Mouse (Mus musculus): Measurements from ENCODE around the gene Abcd1. TPM values are rescaled to one million over a fixed set of nuclear protein-coding genes. Genes with fewer than 3 reads are reported as not detected.

Abcd1 gene
- 1.0 TPM for polyA plus RNA-seq (2014; fragmentation: Illumina TruSeq; extraction: RNeasy Lipid Tissue Mini Kit (QIAGEN cat#74804); ENCODE audit: low read depth, low replicate concordance)

DNA sequence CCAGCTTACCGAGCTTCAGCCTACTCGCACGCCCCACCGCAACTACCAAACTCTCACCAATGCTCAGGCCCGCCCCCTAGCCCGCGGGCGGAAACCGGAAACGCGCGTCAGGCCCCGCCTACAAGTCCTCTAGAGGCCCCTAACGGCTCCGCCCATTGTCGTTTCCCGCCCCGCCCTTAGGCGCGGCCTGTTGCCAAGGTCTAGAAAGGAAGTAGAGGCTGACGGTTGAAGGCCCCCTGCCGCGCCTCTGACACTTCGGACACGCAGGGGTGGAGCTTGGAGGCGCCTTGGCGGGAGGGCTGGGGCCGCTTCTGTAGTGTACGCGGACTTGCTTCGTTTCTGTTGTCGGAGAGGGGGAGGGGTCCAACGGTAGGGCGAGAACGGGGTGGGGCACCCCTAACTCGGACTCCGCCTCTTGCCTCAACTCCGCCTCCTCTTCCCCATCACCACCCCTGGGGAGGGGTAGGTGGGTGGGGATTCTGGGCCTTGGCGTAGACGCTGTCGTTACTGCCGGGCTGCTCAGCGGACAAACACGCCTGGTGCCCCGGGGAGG lies at the start of gene Abcd1, which contains the start of gene Bcap31:
TSS of gene Abcd1 (plus strand) at position 489 of the 553 bp plus-strand sequence.
TSS of gene Bcap31 (minus strand) at position 67 of the 553 bp plus-strand sequence.

DNA sequence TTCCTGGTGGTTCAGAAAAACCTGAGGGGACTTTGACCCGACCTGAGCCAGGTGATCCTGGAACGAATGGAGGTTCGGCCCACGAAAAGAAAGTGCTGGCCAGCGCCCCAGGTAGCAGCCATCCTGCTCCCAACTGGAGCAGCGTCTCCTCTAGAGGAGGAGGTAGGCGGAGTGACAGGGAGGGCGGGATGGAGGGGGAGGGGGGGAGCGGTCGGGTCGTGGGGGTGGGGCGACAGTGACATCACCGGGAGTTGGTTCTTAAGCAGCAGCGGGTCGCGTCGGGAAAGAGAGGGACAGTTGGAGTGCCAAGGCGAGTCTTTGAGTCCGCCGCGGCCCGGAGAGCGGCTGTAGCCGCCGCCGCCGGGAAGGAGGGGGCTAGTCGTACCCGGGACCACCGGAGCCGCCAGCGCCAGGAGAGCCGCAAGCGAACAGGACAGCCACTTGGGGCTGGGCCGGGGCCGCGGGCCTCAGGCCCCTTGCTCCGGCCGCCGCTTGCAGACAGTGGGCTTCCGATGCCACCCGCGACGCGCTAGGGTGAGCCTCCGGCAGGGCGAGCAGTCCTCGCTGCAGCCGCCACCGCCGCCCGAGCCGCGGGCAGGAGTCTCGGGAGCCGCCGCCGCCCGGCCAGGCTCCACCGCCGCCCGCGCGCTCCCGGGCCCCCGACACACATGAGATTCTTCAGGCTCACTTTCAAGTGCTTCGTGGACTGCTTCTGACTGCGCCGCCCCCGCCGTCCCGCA lies 43.3 kb upstream of the Abcd1 start, which contains the start of gene Slc6a8:
TSS of gene Slc6a8 (plus strand) at position 272 of the 740 bp plus-strand sequence.

DNA sequence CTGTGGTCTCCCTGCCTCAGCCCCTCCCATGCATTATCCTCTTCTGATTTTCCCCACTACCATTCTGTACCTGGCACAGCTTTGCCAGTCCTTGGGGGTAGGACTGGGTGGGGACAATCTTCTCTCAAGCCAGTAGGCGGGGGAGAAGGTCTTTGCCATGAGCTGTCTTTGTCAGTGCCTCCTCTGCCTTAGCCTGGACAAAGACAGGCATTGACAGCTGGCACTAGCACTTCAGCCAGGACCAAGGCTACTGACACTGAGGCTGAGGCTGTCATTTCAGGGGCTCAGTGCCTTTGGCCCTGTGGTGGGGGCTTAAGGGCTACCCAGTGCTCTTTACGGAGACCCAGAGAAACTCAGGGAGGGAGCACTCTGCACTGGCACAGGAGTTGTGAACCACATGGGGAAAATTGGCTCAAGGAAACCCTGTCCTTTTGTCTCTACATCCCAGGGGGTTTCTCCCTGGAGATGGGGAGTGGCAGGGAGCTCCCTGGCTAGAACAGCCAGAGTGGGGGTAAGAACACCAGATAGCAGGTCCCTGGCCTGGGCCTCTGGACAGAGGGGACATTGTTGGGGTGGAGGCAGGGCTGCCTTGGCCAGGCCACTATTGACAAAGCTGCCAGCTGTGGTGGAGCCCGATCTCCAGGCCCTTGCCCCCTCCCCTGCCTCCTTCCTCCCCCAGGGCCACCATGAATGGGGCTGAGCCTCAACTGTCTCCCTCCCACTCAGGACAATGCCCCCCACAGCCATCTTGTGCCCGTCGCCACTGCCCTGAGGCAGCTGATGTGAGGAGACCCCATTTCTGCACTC lies 40.1 kb downstream of the Abcd1 start, which contains the start of gene Plxnb3:
TSS of gene Plxnb3 (plus strand) at position 757 of the 807 bp plus-strand sequence.

DNA sequence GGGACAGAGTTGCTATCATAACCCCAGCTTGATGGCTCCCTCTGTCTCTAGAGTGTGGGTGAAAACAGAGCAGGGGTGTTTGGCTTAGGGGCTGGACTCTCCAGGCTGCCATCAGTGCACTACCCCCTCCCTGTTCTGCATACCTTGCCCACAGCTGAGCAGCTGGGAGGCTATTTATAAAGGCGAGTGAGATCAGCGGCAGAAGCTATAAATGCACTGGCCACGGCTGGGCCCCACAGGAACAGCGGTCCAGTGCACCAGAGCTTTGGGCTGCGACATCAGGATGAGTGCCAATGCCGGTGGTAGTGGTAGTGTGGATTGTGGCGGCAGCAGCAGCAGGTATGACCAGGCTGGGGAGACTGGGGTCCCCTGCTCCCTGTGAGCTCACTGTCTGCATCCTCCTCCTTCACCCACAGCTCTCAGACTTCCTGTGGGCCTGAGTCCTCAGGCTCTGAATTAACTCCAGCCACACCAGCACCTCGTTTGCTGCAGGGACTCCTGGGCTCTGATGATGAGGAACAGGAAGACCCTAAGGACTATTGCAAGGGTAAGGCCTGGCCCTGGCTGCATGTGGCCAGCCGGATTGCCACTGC lies 57.9 kb downstream of the Abcd1 start, which contains the start of gene Srpk3:
TSS of gene Srpk3 (plus strand) at position 238 of the 593 bp plus-strand sequence.

DNA sequence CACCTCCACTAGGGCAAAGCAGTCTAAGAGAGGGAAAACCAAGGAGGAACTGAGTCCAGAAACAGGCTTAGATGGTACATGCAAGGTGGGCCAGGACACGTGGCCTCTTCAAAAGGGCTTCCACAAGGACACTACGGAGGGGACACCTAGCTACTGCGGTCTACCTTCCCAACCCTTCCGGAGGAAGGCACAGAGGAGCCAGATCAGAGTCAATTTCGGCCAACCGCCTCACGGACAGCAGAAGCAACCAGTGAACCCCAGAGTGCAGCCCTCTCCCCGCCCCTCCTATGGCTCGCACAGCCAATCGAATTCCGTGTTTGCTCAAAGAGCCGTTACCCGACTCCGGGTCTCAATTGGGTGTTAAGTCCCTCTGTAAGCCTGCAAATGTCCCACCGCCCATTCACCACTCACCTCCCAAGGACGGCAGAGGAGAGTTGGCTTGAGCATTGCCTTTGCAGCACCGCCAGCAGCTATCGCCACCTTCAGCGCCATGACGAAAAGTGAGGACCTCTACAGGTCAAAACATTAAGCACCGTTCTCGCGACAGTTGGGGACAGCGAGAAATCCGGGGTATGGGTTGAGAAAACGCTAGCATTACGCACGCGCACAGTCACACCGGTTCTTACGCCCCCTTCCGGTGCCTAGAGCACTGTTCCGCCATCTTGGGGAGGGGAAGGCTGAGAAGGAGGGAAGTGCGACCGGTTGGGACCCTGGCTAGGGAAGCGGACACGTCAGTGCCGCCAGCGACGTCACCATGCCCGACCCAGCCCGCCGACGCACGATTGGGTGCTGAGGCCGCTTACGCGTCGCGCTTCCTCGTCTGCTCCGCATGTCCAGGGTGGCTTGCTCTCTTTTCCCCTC lies 70.2 kb downstream of the Abcd1 start, which contains the start of the genes Idh3g and Ssr4:
TSS of gene Idh3g (minus strand) at position 534 of the 861 bp plus-strand sequence.
TSS of gene Ssr4 (plus strand) at position 665 of the 861 bp plus-strand sequence.

Other genes with a start within 250 kb of the Abcd1 start
- 169 TPM for gene Bgn, start 233.0 kb upstream of the Abcd1 start, polyA plus RNA-seq (2014; fragmentation: Illumina TruSeq; extraction: RNeasy Lipid Tissue Mini Kit (QIAGEN cat#74804); ENCODE audit: low read depth, low replicate concordance)
- gene Atp2b3, start 213.5 kb upstream of the Abcd1 start, polyA plus RNA-seq (2014; fragmentation: Illumina TruSeq; extraction: RNeasy Lipid Tissue Mini Kit (QIAGEN cat#74804); ENCODE audit: low read depth, low replicate concordance), result not detected
- 0.32 TPM for gene Dusp9, start 77.2 kb upstream of the Abcd1 start, polyA plus RNA-seq (2014; fragmentation: Illumina TruSeq; extraction: RNeasy Lipid Tissue Mini Kit (QIAGEN cat#74804); ENCODE audit: low read depth, low replicate concordance)
- gene Pnck, start 56.5 kb upstream of the Abcd1 start, polyA plus RNA-seq (2014; fragmentation: Illumina TruSeq; extraction: RNeasy Lipid Tissue Mini Kit (QIAGEN cat#74804); ENCODE audit: low read depth, low replicate concordance), result not detected
- 126 TPM for gene Slc6a8, start 43.4 kb upstream of the Abcd1 start, polyA plus RNA-seq (2014; fragmentation: Illumina TruSeq; extraction: RNeasy Lipid Tissue Mini Kit (QIAGEN cat#74804); ENCODE audit: low read depth, low replicate concordance)
- gene Bcap31, start 422 bp upstream of the Abcd1 start, polyA plus RNA-seq (2014; fragmentation: Illumina TruSeq; extraction: RNeasy Lipid Tissue Mini Kit (QIAGEN cat#74804); ENCODE audit: low read depth, low replicate concordance), result 215 TPM
- not detected for gene Plxnb3, start 40.5 kb downstream of the Abcd1 start, polyA plus RNA-seq (2014; fragmentation: Illumina TruSeq; extraction: RNeasy Lipid Tissue Mini Kit (QIAGEN cat#74804); ENCODE audit: low read depth, low replicate concordance)
- not detected for gene Srpk3, start 57.8 kb downstream of the Abcd1 start, polyA plus RNA-seq (2014; fragmentation: Illumina TruSeq; extraction: RNeasy Lipid Tissue Mini Kit (QIAGEN cat#74804); ENCODE audit: low read depth, low replicate concordance)
- 73.0 TPM for gene Idh3g, start 70.3 kb downstream of the Abcd1 start, polyA plus RNA-seq (2014; fragmentation: Illumina TruSeq; extraction: RNeasy Lipid Tissue Mini Kit (QIAGEN cat#74804); ENCODE audit: low read depth, low replicate concordance)
- 30.3 TPM for gene Ssr4, start 70.4 kb downstream of the Abcd1 start, polyA plus RNA-seq (2014; fragmentation: Illumina TruSeq; extraction: RNeasy Lipid Tissue Mini Kit (QIAGEN cat#74804); ENCODE audit: low read depth, low replicate concordance)
- gene Pdzd4, start 108.4 kb downstream of the Abcd1 start, polyA plus RNA-seq (2014; fragmentation: Illumina TruSeq; extraction: RNeasy Lipid Tissue Mini Kit (QIAGEN cat#74804); ENCODE audit: low read depth, low replicate concordance), result 0.36 TPM
- gene Avpr2, start 175.5 kb downstream of the Abcd1 start, polyA plus RNA-seq (2014; fragmentation: Illumina TruSeq; extraction: RNeasy Lipid Tissue Mini Kit (QIAGEN cat#74804); ENCODE audit: low read depth, low replicate concordance), result 10.0 TPM
- 4.2 TPM for gene L1cam, start 179.5 kb downstream of the Abcd1 start, polyA plus RNA-seq (2014; fragmentation: Illumina TruSeq; extraction: RNeasy Lipid Tissue Mini Kit (QIAGEN cat#74804); ENCODE audit: low read depth, low replicate concordance)
- 0.85 TPM for gene Arhgap4, start 205.3 kb downstream of the Abcd1 start, polyA plus RNA-seq (2014; fragmentation: Illumina TruSeq; extraction: RNeasy Lipid Tissue Mini Kit (QIAGEN cat#74804); ENCODE audit: low read depth, low replicate concordance)
- 5.3 TPM for gene Naa10, start 205.3 kb downstream of the Abcd1 start, polyA plus RNA-seq (2014; fragmentation: Illumina TruSeq; extraction: RNeasy Lipid Tissue Mini Kit (QIAGEN cat#74804); ENCODE audit: low read depth, low replicate concordance)
- gene Renbp, start 214.3 kb downstream of the Abcd1 start, polyA plus RNA-seq (2014; fragmentation: Illumina TruSeq; extraction: RNeasy Lipid Tissue Mini Kit (QIAGEN cat#74804); ENCODE audit: low read depth, low replicate concordance), result 9.6 TPM
- 22.0 TPM for gene Hcfc1, start 249.8 kb downstream of the Abcd1 start, polyA plus RNA-seq (2014; fragmentation: Illumina TruSeq; extraction: RNeasy Lipid Tissue Mini Kit (QIAGEN cat#74804); ENCODE audit: low read depth, low replicate concordance)